Comparison of ENCODE assay signal across 10 mouse cellular contexts in genomic region chr13:52735453-52735933, GRCm38 (mm10).
A peak's percentile ranks its signal among the peaks of the same experiment; 100 is the strongest.
DNase-seq lines count a peak whose midpoint lies in the region; ATAC-seq and TF ChIP-seq lines count a peak whose summit lies in the region.
"Had no signal": no experiment of that assay in that cellular context is flagged by ENCODE, and none has a peak within 500 bp of the region (broad histone marks: within the 10 kb centered on the region; RNA-seq: fewer than 3 reads in every experiment).

No protein-coding gene starts in this region.

- no peaks in the 10 kb centered on the region for H3K27me3 ChIP-seq in forebrain, embryonic 15.5 days
- no peaks in the 10 kb centered on the region for H3K27me3 ChIP-seq in forebrain, embryonic 11.5 days (ENCODE audit: control insufficient read depth, insufficient read depth, low read length)
- H3K27me3 ChIP-seq in liver, postnatal 0 days (ENCODE audit: insufficient read depth, low read length): no peaks in the 10 kb centered on the region
- no peaks in the 10 kb centered on the region; the same call in 1 of the 2 replicates for H3K27me3 ChIP-seq in liver, embryonic 12.5 days (replicated peaks)
- H3K27me3 ChIP-seq: midbrain, embryonic 15.5 days; neural tube, embryonic 12.5 days had no signal

- no peak overlapping the region for H3K9ac ChIP-seq in forebrain, embryonic 15.5 days (replicated peaks)
- no peak overlapping the region for H3K9ac ChIP-seq in forebrain, embryonic 11.5 days (ENCODE audit: low read length)
- no peak overlapping the region for H3K9ac ChIP-seq in liver, postnatal 0 days (replicated peaks)
- no peak overlapping the region for H3K9ac ChIP-seq in liver, embryonic 12.5 days
- H3K9ac ChIP-seq: midbrain, embryonic 15.5 days; neural tube, embryonic 12.5 days had no signal

- no peak overlapping the region for H3K4me3 ChIP-seq in forebrain, embryonic 15.5 days
- H3K4me3 ChIP-seq in forebrain, embryonic 11.5 days (ENCODE audit: low read depth, low read length): no peak overlapping the region
- H3K4me3 ChIP-seq in liver, postnatal 0 days (ENCODE audit: low read depth, low read length): no peak overlapping the region
- H3K4me3 ChIP-seq in liver, embryonic 12.5 days: no peak overlapping the region
- H3K4me3 ChIP-seq: midbrain, embryonic 15.5 days; neural tube, embryonic 12.5 days had no signal

- TF ChIP-seq EP300 in liver, postnatal 0 days (IDR thresholded peaks at IDR 0.05; ENCODE audit: low read depth): no peak

- 0 out of 2 replicates have a peak, but pooled peaks have one; percentile 41 for ATAC-seq in forebrain, embryonic 15.5 days (replicated peaks)
- no peak for ATAC-seq in forebrain, embryonic 11.5 days (replicated peaks; ENCODE audit: low FRiP score)
- no peak for ATAC-seq in liver, postnatal 0 days
- no peak for ATAC-seq in liver, embryonic 12.5 days
- ATAC-seq: midbrain, embryonic 15.5 days had no signal

- H3K36me3 ChIP-seq in forebrain, embryonic 15.5 days: no peaks in the 10 kb centered on the region
- no peaks in the 10 kb centered on the region for H3K36me3 ChIP-seq in forebrain, embryonic 11.5 days (ENCODE audit: control insufficient read depth, insufficient read depth, low read length)
- H3K36me3 ChIP-seq in liver, postnatal 0 days (replicated peaks; ENCODE audit: insufficient read depth, low read length): no peaks in the 10 kb centered on the region
- no peaks in the 10 kb centered on the region for H3K36me3 ChIP-seq in liver, embryonic 12.5 days
- H3K36me3 ChIP-seq: midbrain, embryonic 15.5 days; neural tube, embryonic 12.5 days had no signal

- no peak overlapping the region for H3K4me2 ChIP-seq in forebrain, embryonic 15.5 days (replicated peaks)
- H3K4me2 ChIP-seq in forebrain, embryonic 11.5 days (ENCODE audit: low read depth, low read length, severe bottlenecking): no peak overlapping the region
- peak overlapping the region; percentile 20; the same call in 1 of the 2 replicates for H3K4me2 ChIP-seq in liver, postnatal 0 days (ENCODE audit: low read depth, low read length)
- H3K4me2 ChIP-seq in liver, embryonic 12.5 days: no peak overlapping the region
- H3K4me2 ChIP-seq: midbrain, embryonic 15.5 days; neural tube, embryonic 12.5 days had no signal

- DNase-seq in forebrain, embryonic 11.5 days (ENCODE audit: low spot score): no peak
- no peak for DNase-seq in liver, postnatal 0 days
- DNase-seq in brain, adult 2 months (ENCODE audit: low read depth, low spot score): peak; percentile 31
- peak; percentile 51 for DNase-seq in gonadal fat pad, adult 2 months (ENCODE audit: low read depth)
- no peak for DNase-seq in testis, postnatal 14 days (ENCODE audit: low spot score)
- DNase-seq in adrenal gland, adult 18-20 months (ENCODE audit: low spot score in 2 of 2): no peak

- no peaks in the 10 kb centered on the region for H3K9me3 ChIP-seq in forebrain, embryonic 15.5 days
- H3K9me3 ChIP-seq in forebrain, embryonic 11.5 days (ENCODE audit: control insufficient read depth, low read length): no peaks in the 10 kb centered on the region
- no peaks in the 10 kb centered on the region for H3K9me3 ChIP-seq in liver, postnatal 0 days (ENCODE audit: low read length)
- H3K9me3 ChIP-seq in liver, embryonic 12.5 days (replicated peaks): no peaks in the 10 kb centered on the region
- H3K9me3 ChIP-seq: midbrain, embryonic 15.5 days; neural tube, embryonic 12.5 days had no signal

- TF ChIP-seq CTCF in liver, postnatal 0 days (IDR thresholded peaks at IDR 0.05; ENCODE audit: low read depth): no peak

- WGBS in forebrain, embryonic 15.5 days: 48% methylated on average over 6 of the region's 6 CpGs
- WGBS in forebrain, embryonic 11.5 days: 91% methylated on average over 6 of the region's 6 CpGs
- WGBS in liver, postnatal 0 days (ENCODE audit: insufficient replicate concordance): 69% methylated on average over 6 of the region's 6 CpGs
- WGBS in liver, embryonic 12.5 days (ENCODE audit: insufficient replicate concordance): 66% methylated on average over 6 of the region's 6 CpGs

- peak overlapping the region; percentile 24 for H3K27ac ChIP-seq in forebrain, embryonic 15.5 days (replicated peaks)
- H3K27ac ChIP-seq in forebrain, embryonic 11.5 days (ENCODE audit: low read depth, low read length): no peak overlapping the region
- 0 out of 2 replicates have a peak overlapping the region, but pooled peaks have one; percentile 9 for H3K27ac ChIP-seq in liver, postnatal 0 days (ENCODE audit: low read depth)
- H3K27ac ChIP-seq in liver, embryonic 12.5 days: no peak overlapping the region
- H3K27ac ChIP-seq: midbrain, embryonic 15.5 days; neural tube, embryonic 12.5 days had no signal

- peaks cover 12% of the 10 kb centered on the region for H3K4me1 ChIP-seq in forebrain, embryonic 15.5 days
- peaks cover 3% of the 10 kb centered on the region; the same call in 1 of the 2 replicates for H3K4me1 ChIP-seq in forebrain, embryonic 11.5 days (replicated peaks; ENCODE audit: control insufficient read depth, insufficient read depth, low read length)
- peaks cover 5% of the 10 kb centered on the region; the same call in 1 of the 2 replicates for H3K4me1 ChIP-seq in liver, postnatal 0 days (ENCODE audit: insufficient read depth)
- H3K4me1 ChIP-seq in liver, embryonic 12.5 days: no peaks in the 10 kb centered on the region

Comparison
In these comparisons a context has a peak if more than half of its experiments do, and no peak if none do; other contexts are left out.
1. H3K27ac ChIP-seq: peak in forebrain, embryonic 15.5 days (single experiment) and liver, postnatal 0 days (single experiment); none in forebrain, embryonic 11.5 days (single experiment) and liver, embryonic 12.5 days (single experiment).
2. DNase-seq: peak in brain, adult 2 months (single experiment) and gonadal fat pad, adult 2 months (single experiment); none in forebrain, embryonic 11.5 days (single experiment), liver, postnatal 0 days (single experiment), testis, postnatal 14 days (single experiment) and adrenal gland, adult 18-20 months (0 of 2).